Mouse (Mus musculus) forebrain, postnatal 0 days (tissue): ENCODE results near the gene Gucy2c. TPM values are rescaled to one million over a fixed set of nuclear protein-coding genes. Genes with fewer than 3 reads are reported as not detected.
A peak's percentile ranks its signal among the peaks of the same experiment; 100 is the strongest.

Experiments
- ATAC-seq: fragments of 200-750 bp; cut with Nextera tagmentation; 2 replicates; pipeline ENCODE4 v1.8.0; 2017; ENCODE audit warnings: mild to moderate bottlenecking, moderate library complexity
- DNase-seq: peaks from one replicate; pipeline ENCODE4 v3.0.0-alpha.2; 2015
- H3K27ac ChIP-seq: fragments of 300-500 bp; sonication (generic); 2 replicates; pipeline ENCODE4 v1.5.1; 2014; ENCODE audit warnings: low read depth, mild to moderate bottlenecking, antibody characterized with exemption, low read length, moderate library complexity, mixed read lengths
- H3K27me3 ChIP-seq: fragments of 300-500 bp; sonication (generic); 2 replicates; pipeline ENCODE4 v1.6.1; 2014; ENCODE audit warnings: mild to moderate bottlenecking, low read length, mixed read lengths; ENCODE audit not compliant: insufficient read depth
- H3K36me3 ChIP-seq: fragments of 300-500 bp; sonication (generic); 2 replicates; pipeline ENCODE4 v1.6.1; 2014; ENCODE audit warnings: mild to moderate bottlenecking, moderate library complexity; ENCODE audit not compliant: insufficient read depth
- H3K4me1 ChIP-seq: fragments of 300-500 bp; sonication (generic); 2 replicates; pipeline ENCODE4 v1.6.1; 2014; ENCODE audit warnings: antibody characterized with exemption; ENCODE audit not compliant: insufficient read depth
- H3K4me2 ChIP-seq: fragments of 300-500 bp; sonication (generic); 2 replicates; pipeline ENCODE4 v1.6.1; 2014; ENCODE audit warnings: low read depth, mild to moderate bottlenecking, moderate library complexity
- H3K4me3 ChIP-seq: fragments of 300-500 bp; sonication (generic); 2 replicates; pipeline ENCODE4 v1.5.1; 2014; ENCODE audit warnings: low read depth, low read length, mixed read lengths
- H3K9ac ChIP-seq: fragments of 300-500 bp; sonication (generic); 2 replicates; pipeline ENCODE4 v1.6.1; 2014; ENCODE audit warnings: mild to moderate bottlenecking
- H3K9me3 ChIP-seq: fragments of 300-500 bp; sonication (generic); 2 replicates; pipeline ENCODE4 v1.6.1; 2016; ENCODE audit warnings: low read length
- CTCF ChIP-seq: sonication (generic); IDR thresholded peaks from 2 replicates; pipeline ENCODE4 v1.5.1; 2016; ENCODE audit warnings: antibody characterized with exemption, control low read depth, low read depth
- WGBS: fragments of 180-500 bp; shearing (Covaris S2); extraction: QIAGEN DNeasy Blood & Tissue Kit; methylation state at CpG from one replicate; pipeline ENCODE4 v1.1.7; 2014; 5-methylcytosine and 5-hydroxymethylcytosine counted together
- polyA plus RNA-seq: library from polyadenylated mRNA; unstranded; fragments of >200 nt; fragmentation: Nextera tagmentation; extraction: Ambion mirVana; gene quantifications from 2 replicates; pipeline ENCODE4 v1.2.1, GENCODE M21; 2015
- total RNA-seq: library from RNA; depleted of rRNA; stranded (reverse); fragments of >200 nt; gene quantifications from 2 replicates; pipeline ENCODE4 v1.2.3, GENCODE M21; 2014

Gucy2c gene
- total and polyA plus RNA-seq, 2 experiments from 2014 or later, result 0.42 to 0.67 TPM

DNA sequence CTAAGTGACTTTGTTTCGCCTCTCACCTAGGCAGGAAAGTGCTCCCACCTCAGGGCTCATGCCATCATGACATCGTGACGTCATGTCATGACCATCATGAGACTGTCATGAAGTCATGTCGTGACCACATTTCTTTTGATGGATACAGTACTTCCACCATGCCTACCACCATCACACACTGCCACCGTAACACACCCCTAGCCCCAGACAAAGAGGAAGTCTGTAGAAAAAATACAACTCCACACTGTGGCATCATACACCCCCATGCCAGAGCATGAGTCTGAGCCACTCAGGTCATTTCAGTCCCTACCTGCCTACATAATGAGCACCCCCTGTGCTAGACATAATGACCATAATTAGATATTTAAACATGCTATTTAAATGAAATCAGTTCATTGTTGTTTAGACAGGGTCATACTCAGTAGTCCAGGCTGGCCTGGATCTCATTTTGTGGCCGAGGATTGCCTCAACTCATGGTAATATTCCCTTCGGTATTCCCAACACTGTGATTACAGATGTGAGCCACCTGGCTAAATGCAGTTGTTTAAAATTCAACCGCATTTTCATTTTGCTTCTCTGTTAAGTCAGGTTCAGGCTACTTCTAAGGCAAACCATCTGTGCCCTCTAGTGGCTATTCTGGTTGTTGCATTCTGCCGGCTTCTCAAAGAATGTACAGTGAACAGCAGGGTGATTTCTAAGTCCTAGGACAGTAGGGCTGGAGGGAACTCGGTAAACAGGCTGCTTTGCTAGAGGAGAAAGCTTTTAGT is 39.0 kb downstream of the Gucy2c start:
- Histone ChIP-seq H3K4me2 (no peak overlapping the region), H3K4me3 (no peak overlapping the region), H3K4me1 (no peaks in the 10 kb centered on the region), H3K27ac (no peak overlapping the region), H3K27me3 (no peaks in the 10 kb centered on the region), H3K9me3 (no peaks in the 10 kb centered on the region), H3K36me3 (no peaks in the 10 kb centered on the region), H3K9ac (no peak overlapping the region)
- peak; percentile 95 for TF ChIP-seq CTCF
- DNase-seq (peak; percentile 94), ATAC-seq (peak; percentile 91)
- WGBS, result 43% methylated on average over 10 of the region's 10 CpGs

DNA sequence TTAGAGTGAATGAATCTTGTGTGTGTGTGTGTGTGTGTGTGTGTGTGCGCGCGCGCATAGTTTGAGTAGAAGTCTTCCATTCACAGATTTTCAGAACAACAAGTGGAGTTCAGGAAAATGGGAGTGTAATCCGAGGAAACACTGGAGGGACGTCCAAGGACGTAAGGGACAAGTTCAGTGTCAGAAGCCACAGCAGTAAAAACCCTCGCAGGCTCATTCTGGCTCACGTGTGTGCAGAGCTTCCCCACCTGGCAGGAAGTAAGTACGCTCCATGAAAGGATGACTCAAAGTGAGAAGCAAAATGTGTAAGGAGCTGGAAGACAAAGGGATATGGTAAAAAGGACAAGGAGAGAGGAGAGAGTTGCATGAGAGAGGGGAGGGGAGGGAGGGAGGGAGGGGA is 40.3 kb downstream of the Gucy2c start:
- no peak overlapping the region for H3K4me2 ChIP-seq
- ATAC-seq (no peak), DNase-seq (no peak)

GRCm38 (mm10) chr6:136735766-136736165 is 45.8 kb downstream of the Gucy2c start:
- DNase-seq (no peak), ATAC-seq (no peak)
- H3K27me3 ChIP-seq, result no peaks in the 10 kb centered on the region
- H3K4me2 ChIP-seq, result no peak overlapping the region
- no peak overlapping the region for H3K27ac ChIP-seq
- no peaks in the 10 kb centered on the region for H3K4me1 ChIP-seq
- H3K9ac ChIP-seq, result no peak overlapping the region
- no peaks in the 10 kb centered on the region for H3K9me3 ChIP-seq
- 84% methylated on average over 7 of the region's 7 CpGs for WGBS
- no peaks in the 10 kb centered on the region for H3K36me3 ChIP-seq
- TF ChIP-seq CTCF, result no peak
- H3K4me3 ChIP-seq, result no peak overlapping the region

More for the DNA sequence above, 40.3 kb downstream of the Gucy2c start:
- TF ChIP-seq CTCF, result no peak
- Histone ChIP-seq H3K4me1 (no peaks in the 10 kb centered on the region), H3K4me3 (no peak overlapping the region), H3K27ac (no peak overlapping the region), H3K9ac (no peak overlapping the region), H3K36me3 (no peaks in the 10 kb centered on the region), H3K27me3 (no peaks in the 10 kb centered on the region), H3K9me3 (no peaks in the 10 kb centered on the region)
- 83% methylated on average over 10 of the region's 10 CpGs for WGBS

- no peak overlapping the region for H3K9ac ChIP-seq
- no peaks in the 10 kb centered on the region for H3K36me3 ChIP-seq
- DNase-seq, result no peak
- H3K4me1 ChIP-seq, result no peaks in the 10 kb centered on the region
- H3K27ac ChIP-seq, result no peak overlapping the region
- TF ChIP-seq CTCF, result no peak
- H3K9me3 ChIP-seq, result no peaks in the 10 kb centered on the region
- WGBS, result 96% methylated on average over 14 of the region's 14 CpGs
- ATAC-seq, result no peak
- H3K4me2 ChIP-seq, result no peak overlapping the region
- H3K27me3 ChIP-seq, result no peaks in the 10 kb centered on the region
- H3K4me3 ChIP-seq, result no peak overlapping the region
These were observed 53.4 kb downstream of the Gucy2c start for GRCm38 (mm10) chr6:136728144-136728543.

GRCm38 (mm10) chr6:136723171-136723570 is 58.4 kb downstream of the Gucy2c start:
- no peak for DNase-seq
- Histone ChIP-seq H3K4me2 (no peak overlapping the region), H3K4me1 (no peaks in the 10 kb centered on the region), H3K27ac (no peak overlapping the region), H3K9me3 (no peaks in the 10 kb centered on the region), H3K36me3 (no peaks in the 10 kb centered on the region), H3K9ac (no peak overlapping the region), H3K27me3 (no peaks in the 10 kb centered on the region), H3K4me3 (no peak overlapping the region)
- no peak for TF ChIP-seq CTCF
- ATAC-seq, result no peak
- WGBS, result 82% methylated on average over 3 of the region's 3 CpGs

- 88% methylated on average over 7 of the region's 7 CpGs for WGBS
- no peak overlapping the region for H3K4me2 ChIP-seq
- no peak overlapping the region for H3K9ac ChIP-seq
- H3K36me3 ChIP-seq, result no peaks in the 10 kb centered on the region
- ATAC-seq (no peak), DNase-seq (no peak)
- H3K27ac ChIP-seq, result no peak overlapping the region
- H3K27me3 ChIP-seq, result no peaks in the 10 kb centered on the region
- H3K4me1 ChIP-seq, result no peaks in the 10 kb centered on the region
- H3K4me3 ChIP-seq, result no peak overlapping the region
- TF ChIP-seq CTCF, result no peak
- H3K9me3 ChIP-seq, result no peaks in the 10 kb centered on the region
These were observed 59.0 kb downstream of the Gucy2c start for GRCm38 (mm10) chr6:136722565-136722964.

GRCm38 (mm10) chr6:136721925-136722324 is 59.6 kb downstream of the Gucy2c start:
- H3K27me3 ChIP-seq, result no peaks in the 10 kb centered on the region
- TF ChIP-seq CTCF, result peak; percentile 73
- no peaks in the 10 kb centered on the region for H3K9me3 ChIP-seq
- no peaks in the 10 kb centered on the region for H3K4me1 ChIP-seq
- H3K4me3 ChIP-seq, result no peak overlapping the region
- 60% methylated on average over 6 of the region's 6 CpGs for WGBS
- no peak overlapping the region for H3K9ac ChIP-seq
- H3K27ac ChIP-seq, result no peak overlapping the region
- DNase-seq (peak; percentile 39), ATAC-seq (no peak)
- no peak overlapping the region for H3K4me2 ChIP-seq
- H3K36me3 ChIP-seq, result no peaks in the 10 kb centered on the region
